Mouse (Mus musculus) embryonic facial prominence, embryonic 14.5 days (tissue): ENCODE results near the gene Doc2a. TPM values are rescaled to one million over a fixed set of nuclear protein-coding genes. Genes with fewer than 3 reads are reported as not detected.
A peak's percentile ranks its signal among the peaks of the same experiment; 100 is the strongest.

Experiments
- ATAC-seq: fragments of 200-750 bp; cut with Nextera tagmentation; 2 replicates; pipeline ENCODE4 v1.8.0; 2017; ENCODE audit warnings: low read depth, moderate number of reproducible peaks, moderate TSS enrichment
- DNase-seq: peaks from one replicate; pipeline ENCODE4 v3.0.0-alpha.2; 2015; ENCODE audit warnings: low spot score
- H3K27ac ChIP-seq: fragments of 300-500 bp; sonication (generic); replicated peaks from 2 replicates; pipeline ENCODE4 v1.5.1; 2014; ENCODE audit warnings: low read depth, mild to moderate bottlenecking, low read length, moderate library complexity
- H3K27me3 ChIP-seq: fragments of 300-500 bp; sonication (generic); replicated peaks from 2 replicates; pipeline ENCODE4 v1.6.1; 2014; ENCODE audit warnings: low read length; ENCODE audit not compliant: control insufficient read depth, insufficient read depth
- H3K36me3 ChIP-seq: fragments of 300-500 bp; sonication (generic); 2 replicates; pipeline ENCODE4 v1.6.1; 2014; ENCODE audit warnings: low read length, mixed read lengths; ENCODE audit not compliant: control insufficient read depth, insufficient read depth
- H3K4me1 ChIP-seq: fragments of 300-500 bp; sonication (generic); 2 replicates; pipeline ENCODE4 v1.6.1; 2014; ENCODE audit warnings: antibody characterized with exemption, low read length; ENCODE audit not compliant: control insufficient read depth, insufficient read depth
- H3K4me2 ChIP-seq: fragments of 300-500 bp; sonication (generic); 2 replicates; pipeline ENCODE4 v1.6.1; 2014; ENCODE audit warnings: low read depth, mild to moderate bottlenecking, low read length, moderate library complexity, mixed read lengths
- H3K4me3 ChIP-seq: fragments of 300-500 bp; sonication (generic); 2 replicates; pipeline ENCODE4 v1.5.1; 2014; ENCODE audit warnings: low read depth, mild to moderate bottlenecking, low read length
- H3K9ac ChIP-seq: fragments of 300-500 bp; sonication (generic); 2 replicates; pipeline ENCODE4 v1.6.1; 2014; ENCODE audit warnings: low read depth, mild to moderate bottlenecking, low read length, moderate library complexity, mixed read lengths
- H3K9me3 ChIP-seq: fragments of 300-500 bp; sonication (generic); 2 replicates; pipeline ENCODE4 v1.6.1; 2016; ENCODE audit warnings: low read length; ENCODE audit not compliant: control insufficient read depth
- WGBS: fragments of 180-500 bp; shearing (Covaris S2); extraction: QIAGEN DNeasy Blood & Tissue Kit; methylation state at CpG from one replicate; pipeline ENCODE4 v1.1.7; 2014; 5-methylcytosine and 5-hydroxymethylcytosine counted together
- polyA plus RNA-seq: library from polyadenylated mRNA; unstranded; fragments of >200 nt; fragmentation: Nextera tagmentation; extraction: Ambion mirVana; gene quantifications from 2 replicates; pipeline ENCODE4 v1.2.1, GENCODE M21; 2014

Gene Doc2a
- polyA plus RNA-seq, 1 experiment from 2014 or later: 1.7 TPM

DNA sequence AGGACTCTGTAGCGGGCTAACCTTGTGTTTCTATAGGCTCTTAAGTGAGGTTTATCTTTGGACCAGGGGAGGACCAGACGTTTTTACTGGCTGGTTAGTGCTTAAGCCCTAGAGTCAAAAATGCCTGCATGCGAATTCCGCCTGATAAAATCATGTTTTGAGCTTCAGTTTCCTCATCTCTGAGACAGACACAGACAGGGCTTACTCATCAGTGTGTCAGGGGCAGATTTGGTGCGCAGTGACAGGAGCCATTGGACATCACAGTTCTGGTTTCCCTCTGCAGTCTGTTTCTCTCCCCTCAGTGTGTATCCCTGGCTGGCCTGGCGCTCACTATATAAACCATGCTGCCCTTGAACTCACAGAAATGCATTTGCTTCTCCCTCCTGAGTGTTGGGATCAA, 44.0 kb upstream of the Doc2a start:
- ATAC-seq: no peak
- Histone ChIP-seq H3K36me3 (0 out of 2 replicates have a peak, but pooled peaks cover 13% of the 10 kb centered on the region), H3K4me1 (peaks cover 14% of the 10 kb centered on the region), H3K27me3 (no peaks in the 10 kb centered on the region), H3K9ac (no peak overlapping the region), H3K27ac (no peak overlapping the region), H3K4me3 (no peak overlapping the region), H3K9me3 (no peaks in the 10 kb centered on the region), H3K4me2 (no peak overlapping the region)
- DNase-seq: no peak
- 87% methylated on average over 6 of the region's 6 CpGs for WGBS

DNA sequence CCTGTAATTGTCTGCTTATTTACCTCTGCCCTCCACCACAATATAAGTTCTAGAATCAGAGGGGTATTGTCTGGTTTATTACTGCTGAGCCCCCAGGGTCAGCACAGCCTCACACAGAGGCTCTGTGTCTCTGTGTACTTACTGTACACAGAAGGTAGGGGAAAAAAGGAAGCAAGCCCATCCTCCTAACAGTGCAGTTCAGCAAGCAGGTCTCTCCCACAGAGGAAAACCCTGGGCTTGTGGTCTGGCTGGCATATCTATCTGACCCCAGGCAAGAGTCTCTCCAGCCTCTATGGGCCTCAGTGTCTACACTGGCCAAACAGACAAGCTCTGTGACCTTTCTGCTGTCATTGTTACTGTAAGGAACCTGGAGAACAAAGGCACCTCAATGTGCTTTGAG, 43.5 kb upstream of the Doc2a start:
- H3K4me2 ChIP-seq: no peak overlapping the region
- no peaks in the 10 kb centered on the region for H3K27me3 ChIP-seq
- H3K9ac ChIP-seq: no peak overlapping the region
- peaks cover 17% of the 10 kb centered on the region for H3K4me1 ChIP-seq
- no peaks in the 10 kb centered on the region for H3K9me3 ChIP-seq
- no peak overlapping the region for H3K4me3 ChIP-seq
- 0 out of 2 replicates have a peak, but pooled peaks cover 13% of the 10 kb centered on the region for H3K36me3 ChIP-seq
- no peak for ATAC-seq
- H3K27ac ChIP-seq: no peak overlapping the region
- DNase-seq: no peak

DNA sequence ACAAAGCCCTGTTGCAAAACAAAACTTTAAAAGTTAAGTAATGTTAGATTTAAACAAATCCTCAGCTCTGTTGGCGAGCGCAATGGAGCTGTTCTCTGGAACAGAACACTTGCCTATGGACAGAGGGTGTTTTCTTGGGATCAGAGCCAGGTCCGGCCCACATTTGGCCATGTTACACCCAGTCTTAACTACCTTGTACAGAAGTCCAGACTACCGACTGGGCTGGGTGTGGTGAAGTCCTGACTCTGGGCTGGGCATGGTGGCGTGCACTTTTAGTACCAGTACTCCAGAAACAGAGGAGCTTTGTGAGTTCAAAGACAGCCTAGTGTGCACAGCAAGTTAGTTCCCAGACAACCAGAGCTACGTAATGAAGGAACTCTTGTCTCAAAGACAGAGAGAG, 40.3 kb upstream of the Doc2a start:
- Histone ChIP-seq H3K27ac (no peak overlapping the region), H3K9ac (no peak overlapping the region), H3K4me1 (peaks cover 15% of the 10 kb centered on the region), H3K27me3 (no peaks in the 10 kb centered on the region), H3K9me3 (no peaks in the 10 kb centered on the region), H3K4me3 (no peak overlapping the region), H3K36me3 (0 out of 2 replicates have a peak, but pooled peaks cover 13% of the 10 kb centered on the region), H3K4me2 (no peak overlapping the region)
- WGBS: 67% methylated on average over 6 of the region's 6 CpGs
- ATAC-seq (no peak), DNase-seq (no peak)

DNA sequence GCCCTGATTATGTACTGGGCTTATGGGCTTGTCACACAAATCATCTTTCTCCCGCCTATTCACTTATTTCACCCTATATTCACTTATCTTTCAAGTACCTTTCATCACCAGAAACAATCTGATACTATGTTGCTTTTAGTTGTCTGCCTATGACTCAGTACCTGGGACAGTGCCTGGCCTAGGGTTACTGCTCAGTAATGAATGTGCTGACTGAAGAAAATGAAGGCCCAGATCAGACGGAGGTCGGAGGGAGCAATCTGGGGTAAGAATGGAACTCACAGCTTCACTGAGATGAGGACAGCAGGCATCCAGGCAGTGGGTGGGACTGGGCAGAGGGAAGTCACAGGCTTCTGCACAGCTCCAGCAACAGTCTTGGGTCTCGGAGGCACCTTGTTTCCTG, 39.8 kb upstream of the Doc2a start:
- WGBS: 68% methylated on average over 4 of the region's 4 CpGs
- H3K27me3 ChIP-seq: no peaks in the 10 kb centered on the region
- H3K9me3 ChIP-seq: no peaks in the 10 kb centered on the region
- H3K27ac ChIP-seq: peak overlapping the region; percentile 81; the same call in 1 of the 2 replicates
- peak overlapping the region; percentile 89 for H3K4me2 ChIP-seq
- no peak for ATAC-seq
- H3K36me3 ChIP-seq: 0 out of 2 replicates have a peak, but pooled peaks cover 13% of the 10 kb centered on the region
- no peak for DNase-seq
- peak overlapping the region; percentile 67; the same call in 1 of the 2 replicates for H3K4me3 ChIP-seq
- peaks cover 15% of the 10 kb centered on the region for H3K4me1 ChIP-seq
- H3K9ac ChIP-seq: peak overlapping the region; percentile 82; the same call in 1 of the 2 replicates

DNA sequence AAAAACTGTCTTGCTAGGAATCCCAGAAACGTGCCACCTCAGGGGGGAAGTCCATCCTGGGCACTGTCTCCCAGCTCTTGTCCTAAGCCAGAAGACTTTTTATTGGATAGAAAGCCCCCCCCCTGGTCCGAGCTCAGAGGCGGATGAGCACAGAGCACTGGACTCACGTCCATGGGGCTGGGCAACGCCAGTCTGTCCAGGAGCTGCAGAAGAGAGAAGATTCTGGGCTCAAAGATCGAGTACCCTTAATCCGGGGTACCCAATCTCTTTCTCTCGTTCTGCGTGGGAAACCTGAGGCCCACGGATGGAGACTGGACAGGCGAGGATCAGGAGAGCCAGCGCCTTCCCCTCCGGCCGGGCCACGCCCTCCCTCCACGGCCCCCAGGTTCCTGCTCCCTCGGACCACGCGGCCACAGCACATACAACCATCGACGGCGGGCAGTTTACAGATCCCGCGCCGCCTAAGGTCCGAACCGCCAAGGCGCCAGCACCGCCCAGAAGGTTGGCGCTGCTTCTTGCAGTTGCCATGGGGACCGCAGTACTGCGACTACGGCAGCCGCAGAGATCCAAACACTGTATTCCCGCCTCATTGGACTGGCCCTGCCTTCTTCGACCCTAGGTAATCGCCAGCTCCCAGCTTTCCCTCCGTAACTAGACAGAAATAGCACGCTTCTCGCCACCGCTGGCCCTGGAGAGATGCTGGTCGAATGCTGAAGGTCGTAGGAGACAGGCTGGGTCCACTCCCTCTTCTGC, 38.3 kb upstream of the Doc2a start:
- Histone ChIP-seq H3K27ac (peak overlapping the region; percentile 81), H3K9ac (peak overlapping the region; percentile 82), H3K36me3 (0 out of 2 replicates have a peak, but pooled peaks cover 11% of the 10 kb centered on the region), H3K4me3 (peak overlapping the region; percentile 67), H3K4me2 (peak overlapping the region; percentile 89), H3K4me1 (peaks cover 15% of the 10 kb centered on the region), H3K27me3 (no peaks in the 10 kb centered on the region), H3K9me3 (no peaks in the 10 kb centered on the region)
- DNase-seq: peak; percentile 96
- peak; percentile 97 for ATAC-seq
- WGBS: 0% methylated on average over 19 of the region's 43 CpGs

DNA sequence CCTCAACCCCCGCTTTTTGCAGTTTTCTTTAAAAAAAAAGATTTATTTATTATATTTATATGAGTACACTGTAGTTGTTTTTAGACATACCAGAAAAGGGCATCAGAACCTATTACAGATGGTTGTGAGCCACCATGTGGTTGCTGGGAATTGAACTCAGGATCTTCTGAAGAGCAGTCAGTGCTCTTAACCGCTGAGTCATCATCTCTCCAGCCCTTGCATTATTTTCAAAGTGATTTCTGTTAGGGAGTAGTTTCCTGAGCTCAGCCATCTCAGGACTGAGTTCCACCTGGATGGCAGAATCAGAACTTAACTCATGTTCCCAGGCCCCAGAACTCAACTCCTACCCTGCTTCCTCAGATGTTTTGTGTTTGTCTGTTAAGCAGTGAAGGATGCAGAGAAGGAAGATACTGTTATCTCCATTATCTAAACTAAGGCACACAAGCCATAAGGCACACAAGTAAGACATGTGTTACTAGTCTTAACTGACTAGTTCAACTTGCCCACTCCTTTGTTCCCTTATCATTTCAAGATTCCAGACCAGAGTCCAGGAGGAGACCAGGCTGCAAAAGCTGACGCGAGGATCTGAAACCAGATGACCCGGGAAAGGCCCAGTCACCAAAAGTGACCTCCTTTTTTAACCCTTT, 37.4 kb upstream of the Doc2a start:
- DNase-seq (no peak), ATAC-seq (no peak)
- 0 out of 2 replicates have a peak, but pooled peaks cover 4% of the 10 kb centered on the region for H3K36me3 ChIP-seq
- peak overlapping the region; percentile 67 for H3K4me3 ChIP-seq
- H3K27ac ChIP-seq: no peak overlapping the region; the same call in 1 of the 2 replicates
- 57% methylated on average over 5 of the region's 5 CpGs for WGBS
- H3K27me3 ChIP-seq: no peaks in the 10 kb centered on the region
- no peaks in the 10 kb centered on the region for H3K9me3 ChIP-seq
- peak overlapping the region; percentile 89 for H3K4me2 ChIP-seq
- H3K4me1 ChIP-seq: peaks cover 15% of the 10 kb centered on the region
- H3K9ac ChIP-seq: peak overlapping the region; percentile 82

DNA sequence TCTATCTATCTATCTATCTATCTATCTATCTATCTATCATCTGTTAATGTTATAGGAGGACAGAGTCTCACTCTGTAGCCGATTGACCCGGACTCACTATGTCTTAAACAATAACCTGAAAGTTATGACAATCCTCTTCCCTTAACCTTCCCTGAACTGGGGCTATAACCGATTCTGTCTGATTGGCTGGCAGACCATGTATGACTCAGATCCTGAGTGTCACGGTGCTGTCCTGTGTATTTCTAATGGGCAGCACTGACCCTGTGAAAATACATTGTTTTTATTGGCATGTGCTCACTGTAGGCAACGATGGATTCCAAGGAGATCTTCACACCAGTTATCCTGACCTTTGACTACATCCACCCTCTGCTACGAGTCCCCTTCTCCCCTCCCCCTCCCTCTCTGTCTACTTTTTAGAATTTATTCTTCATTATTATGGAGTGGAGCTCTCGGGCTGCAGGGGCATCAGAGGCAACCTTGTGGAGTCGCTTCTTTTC, 31.4 kb upstream of the Doc2a start:
- Histone ChIP-seq H3K4me1 (no peaks in the 10 kb centered on the region), H3K4me3 (no peak overlapping the region), H3K9me3 (no peaks in the 10 kb centered on the region), H3K27ac (no peak overlapping the region), H3K36me3 (no peaks in the 10 kb centered on the region), H3K9ac (no peak overlapping the region), H3K4me2 (no peak overlapping the region), H3K27me3 (no peaks in the 10 kb centered on the region)
- 65% methylated on average over 8 of the region's 8 CpGs for WGBS
- ATAC-seq: no peak
- no peak for DNase-seq

DNA sequence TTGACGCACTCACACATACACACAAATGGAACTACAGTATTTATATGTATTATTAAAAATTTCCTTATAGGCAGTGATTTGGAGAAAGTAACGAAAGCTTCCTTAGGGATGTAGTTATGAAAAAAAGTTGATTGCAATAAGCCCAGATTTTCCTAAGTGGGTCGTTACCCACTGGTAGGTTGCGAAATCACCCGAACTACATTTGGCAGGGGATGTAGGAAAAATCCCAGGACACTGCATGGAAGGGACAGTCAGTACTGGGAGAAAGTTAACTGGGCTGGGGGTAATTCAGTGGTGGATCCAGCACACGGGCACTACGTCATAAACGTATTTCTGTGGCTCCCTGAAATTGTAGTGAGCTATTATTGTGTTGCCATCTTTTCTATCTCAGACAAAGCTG, 30.7 kb upstream of the Doc2a start:
- Histone ChIP-seq H3K4me2 (no peak overlapping the region), H3K36me3 (no peaks in the 10 kb centered on the region), H3K27ac (no peak overlapping the region), H3K27me3 (no peaks in the 10 kb centered on the region), H3K4me1 (no peaks in the 10 kb centered on the region), H3K4me3 (no peak overlapping the region), H3K9me3 (no peaks in the 10 kb centered on the region), H3K9ac (no peak overlapping the region)
- ATAC-seq: no peak
- whole genome bisulfite sequencing: 81% methylated on average over 8 of the region's 8 CpGs
- DNase-seq: no peak
